Mouse (Mus musculus): ENCODE data around the gene Hagh.

Gene Hagh

GRCm38 (mm10) chr17:24886134-24886931 lies 46.4 kb downstream of the Hagh start, which contains the start of the genes Nubp2 and Spsb3:
Nubp2 (minus strand) TSS chr17:24886349.
Spsb3 (plus strand) TSS chr17:24886643.
- peak; percentile 99 for DNase-seq (ENCODE audit: low read depth, low spot score)

- no peak for DNase-seq (ENCODE audit: low read depth, low spot score)
These were observed 47.0 kb downstream of the Hagh start for GRCm38 (mm10) chr17:24886932-24887271.

- peak; percentile 23 for DNase-seq (ENCODE audit: low read depth, low spot score)
These were observed 47.5 kb downstream of the Hagh start for GRCm38 (mm10) chr17:24887291-24888080.

- no peak for DNase-seq (ENCODE audit: low read depth, low spot score)
These were observed 48.9 kb downstream of the Hagh start for GRCm38 (mm10) chr17:24888862-24889261.

GRCm38 (mm10) chr17:24890151-24891092 lies 50.5 kb downstream of the Hagh start:
- DNase-seq (ENCODE audit: low read depth, low spot score) = no peak

- no peak for DNase-seq (ENCODE audit: low read depth, low spot score)
These were observed 51.4 kb downstream of the Hagh start for GRCm38 (mm10) chr17:24891321-24891720.

GRCm38 (mm10) chr17:24892785-24893184 lies 52.8 kb downstream of the Hagh start:
- no peak for DNase-seq (ENCODE audit: low read depth, low spot score)

- no peak for DNase-seq (ENCODE audit: low read depth, low spot score)
These were observed 53.3 kb downstream of the Hagh start for GRCm38 (mm10) chr17:24893276-24893675.

GRCm38 (mm10) chr17:24894061-24894994 lies 54.4 kb downstream of the Hagh start:
- peak; percentile 22 for DNase-seq (ENCODE audit: low read depth, low spot score)

- DNase-seq (ENCODE audit: low read depth, low spot score) = peak; percentile 87
These were observed 55.1 kb downstream of the Hagh start, which contains the start of the genes Eme2 and Mrps34 for GRCm38 (mm10) chr17:24894995-24895547. Eme2 (minus strand) TSS chr17:24895087. Mrps34 (plus strand) TSS chr17:24895116.

GRCm38 (mm10) chr17:24895571-24896240 lies 55.8 kb downstream of the Hagh start:
- DNase-seq (ENCODE audit: low read depth, low spot score) = no peak

GRCm38 (mm10) chr17:24896241-24896992 lies 56.5 kb downstream of the Hagh start, which contains the start of gene Nme3:
Nme3 (plus strand) TSS chr17:24896500.
- peak; percentile 81 for DNase-seq (ENCODE audit: low read depth, low spot score)

GRCm38 (mm10) chr17:24896993-24897269 lies 57.0 kb downstream of the Hagh start:
- no peak for DNase-seq (ENCODE audit: low read depth, low spot score)

- DNase-seq (ENCODE audit: low read depth, low spot score) = no peak
These were observed 57.7 kb downstream of the Hagh start for GRCm38 (mm10) chr17:24897600-24897999.

- DNase-seq (ENCODE audit: low read depth, low spot score) = no peak
These were observed 58.3 kb downstream of the Hagh start for GRCm38 (mm10) chr17:24898041-24898854.

- no peak for DNase-seq (ENCODE audit: low read depth, low spot score)
These were observed 59.2 kb downstream of the Hagh start for GRCm38 (mm10) chr17:24899153-24899552.

- no peak for DNase-seq (ENCODE audit: low read depth, low spot score)
These were observed 60.1 kb downstream of the Hagh start for GRCm38 (mm10) chr17:24900014-24900413.

- DNase-seq (ENCODE audit: low read depth, low spot score) = no peak
These were observed 62.2 kb downstream of the Hagh start for GRCm38 (mm10) chr17:24902124-24902523.
